Mouse (Mus musculus) myocyte (in vitro differentiated cells): ENCODE measurements around the gene Fabp2. TPM values are rescaled to one million over a fixed set of nuclear protein-coding genes. Genes with fewer than 3 reads are reported as not detected.

ENCODE experiments used
- H3K27me3 ChIP-seq: one replicate; pipeline ENCODE4 v1.6.1; 2011; ENCODE audit not compliant: control insufficient read depth, insufficient read depth, insufficient read length
- H3K36me3 ChIP-seq: one replicate; pipeline ENCODE4 v1.6.1; 2011; ENCODE audit not compliant: control insufficient read depth, insufficient read depth
- H3K4me2 ChIP-seq: one replicate; pipeline ENCODE4 v1.6.1; 2011; ENCODE audit warnings: low read depth, control low read depth
- H3K4me3 ChIP-seq: one replicate; pipeline ENCODE4 v1.5.1; 2011; ENCODE audit warnings: mild to moderate bottlenecking, control low read depth, moderate library complexity
- H3K79me2 ChIP-seq: one replicate; pipeline ENCODE4 v1.6.1; 2011; ENCODE audit not compliant: control insufficient read depth, insufficient read depth
- H3ac ChIP-seq: one replicate; pipeline ENCODE4 v1.6.1; 2011; ENCODE audit not compliant: control insufficient read depth, insufficient read length
- CEBPB ChIP-seq: IDR thresholded peaks from 2 replicates; pipeline ENCODE4 v1.6.1; 2011; ENCODE audit warnings: mild to moderate bottlenecking, moderate library complexity; ENCODE audit not compliant: poor library complexity, insufficient read depth, severe bottlenecking
- E2F4 ChIP-seq: IDR thresholded peaks from one replicate; pipeline ENCODE4 v1.6.1; 2011; ENCODE audit warnings: mild to moderate bottlenecking, control low read depth, moderate library complexity; ENCODE audit not compliant: insufficient read depth
- MAX ChIP-seq: IDR thresholded peaks from one replicate; pipeline ENCODE4 v1.6.1; 2011; ENCODE audit warnings: low read depth, mild to moderate bottlenecking, control low read depth
- MYOD1 ChIP-seq, 3 experiments: IDR thresholded peaks; one replicate each; pipeline ENCODE4 v1.6.1; 2011; ENCODE audit warnings: control low read depth in 2 of 3, low read depth in 2 of 3, mild to moderate bottlenecking in 2 of 3, moderate library complexity in 1 of 3; ENCODE audit not compliant: insufficient read length in 2 of 3, control insufficient read depth in 1 of 3
- MYOG ChIP-seq, 3 experiments: IDR thresholded peaks; one replicate each; pipeline ENCODE4 v1.6.1; 2011; ENCODE audit warnings: control low read depth in 2 of 3, low read depth in 2 of 3, mild to moderate bottlenecking in 2 of 3; ENCODE audit not compliant: insufficient read length in 2 of 3, control insufficient read depth in 1 of 3, insufficient read depth in 1 of 3
- POLR2A ChIP-seq: IDR thresholded peaks from one replicate; pipeline ENCODE4 v1.6.1; 2011; ENCODE audit warnings: low read depth, mild to moderate bottlenecking, control low read depth, moderate library complexity; ENCODE audit not compliant: insufficient read length
- POLR2AphosphoS2 ChIP-seq: IDR thresholded peaks from one replicate; pipeline ENCODE4 v1.6.1; 2011; ENCODE audit warnings: low read depth, control low read depth; ENCODE audit not compliant: insufficient read length
- REST ChIP-seq: IDR thresholded peaks from one replicate; pipeline ENCODE4 v1.6.1; 2011; ENCODE audit warnings: mild to moderate bottlenecking, control low read depth, moderate library complexity; ENCODE audit not compliant: insufficient read depth, insufficient read length
- SRF ChIP-seq: IDR thresholded peaks from one replicate; pipeline ENCODE4 v1.6.1; 2011; ENCODE audit warnings: low read depth; ENCODE audit not compliant: control insufficient read depth, insufficient read length
- TCF12 ChIP-seq: IDR thresholded peaks from one replicate; pipeline ENCODE4 v1.6.1; 2011; ENCODE audit warnings: mild to moderate bottlenecking, control low read depth; ENCODE audit not compliant: poor library complexity, insufficient read depth, severe bottlenecking
- TCF3 ChIP-seq: IDR thresholded peaks from one replicate; pipeline ENCODE4 v1.6.1; 2011; ENCODE audit warnings: low read depth, control low read depth; ENCODE audit not compliant: insufficient read length
- USF1 ChIP-seq: IDR thresholded peaks from one replicate; pipeline ENCODE4 v1.6.1; 2011; ENCODE audit warnings: low read depth, mild to moderate bottlenecking, control low read depth, moderate library complexity
- polyA plus RNA-seq: library from polyadenylated mRNA; unstranded; fragments of >200 nt; fragmentation: generic; extraction: Trizol; gene quantifications from one replicate; pipeline ENCODE4 v1.2.1, GENCODE M21; 2012; ENCODE audit warnings: missing spikeins

Fabp2 gene
- polyA plus RNA-seq, 1 experiment: not detected

GRCm38 (mm10) chr3:122903746-122904433 is 9.0 kb downstream of the Fabp2 start:
- Histone ChIP-seq H3K4me3 (no peak overlapping the region), H3K36me3 (no peaks in the 10 kb centered on the region), H3ac (no peak overlapping the region), H3K79me2 (no peaks in the 10 kb centered on the region), H3K27me3 (no peaks in the 10 kb centered on the region), H3K4me2 (no peak overlapping the region)
- TF ChIP-seq POLR2A (no peak), TCF3 (no peak), MAX (no peak), TCF12 (no peak), SRF (no peak), MYOG (IDR thresholded peaks at IDR 0.05; ENCODE audit: control insufficient read depth in 1 of 3, insufficient read depth in 1 of 3, insufficient read length in 2 of 3, low read depth in 2 of 3) (no peak), POLR2AphosphoS2 (no peak), REST (no peak), CEBPB (no peak), E2F4 (no peak), USF1 (no peak), MYOD1 (IDR thresholded peaks at IDR 0.05; ENCODE audit: control insufficient read depth in 1 of 3, insufficient read length in 2 of 3, low read depth in 2 of 3) (no peak)

DNA sequence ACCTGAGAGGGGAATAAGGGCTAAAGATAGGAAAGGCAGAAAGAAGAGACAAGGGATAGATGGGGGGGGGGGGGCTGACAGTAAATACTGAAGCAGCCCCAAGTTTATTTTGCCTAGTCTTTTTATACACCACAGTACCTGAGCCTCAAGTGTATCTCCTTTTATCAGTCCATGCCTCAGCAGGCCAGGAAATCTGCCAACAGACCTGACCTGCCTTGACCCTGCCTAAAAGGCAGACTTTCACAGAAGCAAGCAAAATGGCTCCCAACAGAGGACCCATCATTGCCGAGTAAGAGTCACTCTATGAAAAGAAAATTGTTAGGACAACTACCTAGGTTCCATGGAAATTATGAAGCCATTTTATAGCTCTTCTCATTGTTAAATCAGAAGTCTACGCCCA is 13.0 kb downstream of the Fabp2 start:
- Histone ChIP-seq H3K36me3 (no peaks in the 10 kb centered on the region), H3K79me2 (no peaks in the 10 kb centered on the region), H3K4me2 (no peak overlapping the region), H3ac (no peak overlapping the region), H3K27me3 (no peaks in the 10 kb centered on the region), H3K4me3 (no peak overlapping the region)
- TF ChIP-seq USF1 (no peak), MYOD1 (IDR thresholded peaks at IDR 0.05; ENCODE audit: control insufficient read depth in 1 of 3, insufficient read length in 2 of 3, low read depth in 2 of 3) (no peak), TCF12 (no peak), SRF (no peak), POLR2AphosphoS2 (no peak), MAX (no peak), CEBPB (no peak), REST (no peak), TCF3 (no peak), POLR2A (no peak), MYOG (IDR thresholded peaks at IDR 0.05; ENCODE audit: control insufficient read depth in 1 of 3, insufficient read depth in 1 of 3, insufficient read length in 2 of 3, low read depth in 2 of 3) (no peak), E2F4 (no peak)

- TF ChIP-seq MYOG (IDR thresholded peaks at IDR 0.05; ENCODE audit: control insufficient read depth in 1 of 3, insufficient read depth in 1 of 3, insufficient read length in 2 of 3, low read depth in 2 of 3) (no peak), SRF (no peak), TCF3 (no peak)
- Histone ChIP-seq H3K4me2 (no peak overlapping the region), H3ac (no peak overlapping the region), H3K36me3 (no peaks in the 10 kb centered on the region), H3K27me3 (no peaks in the 10 kb centered on the region), H3K4me3 (no peak overlapping the region), H3K79me2 (no peaks in the 10 kb centered on the region)
These were observed 20.6 kb downstream of the Fabp2 start for GRCm38 (mm10) chr3:122915493-122915892.

- no peak for TF ChIP-seq MYOG (IDR thresholded peaks at IDR 0.05; ENCODE audit: control insufficient read depth in 1 of 3, insufficient read depth in 1 of 3, insufficient read length in 2 of 3, low read depth in 2 of 3)
- TF ChIP-seq E2F4: no peak
- TF ChIP-seq POLR2A: no peak
- no peak for TF ChIP-seq CEBPB
- TF ChIP-seq USF1: no peak
- TF ChIP-seq TCF3: no peak
- Histone ChIP-seq H3K4me3 (no peak overlapping the region), H3K79me2 (no peaks in the 10 kb centered on the region), H3K27me3 (no peaks in the 10 kb centered on the region), H3K4me2 (no peak overlapping the region), H3K36me3 (no peaks in the 10 kb centered on the region), H3ac (no peak overlapping the region)
These were observed 21.4 kb downstream of the Fabp2 start for GRCm38 (mm10) chr3:122916191-122916680.

DNA sequence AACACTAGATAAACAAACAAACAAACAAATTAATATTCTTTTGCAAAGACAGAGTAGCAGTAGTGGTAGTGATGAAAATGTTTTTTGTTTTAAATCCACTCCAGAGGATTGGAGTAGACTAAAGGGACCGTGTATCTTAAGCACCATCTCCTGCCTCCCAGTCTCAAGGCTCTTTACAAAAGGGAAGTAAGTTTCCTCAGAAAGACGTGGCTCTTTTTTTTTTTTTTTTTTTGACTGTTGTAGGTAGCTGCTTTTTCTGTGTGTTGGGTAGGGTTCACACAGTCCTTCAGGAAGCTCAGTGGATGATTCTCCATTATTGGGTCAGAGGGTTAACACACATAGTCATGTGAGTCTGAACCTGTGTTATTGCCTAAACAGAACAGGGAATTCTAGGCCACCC is 23.8 kb downstream of the Fabp2 start:
- H3K4me2 ChIP-seq: no peak overlapping the region
- H3K27me3 ChIP-seq: no peaks in the 10 kb centered on the region
- H3K4me3 ChIP-seq: no peak overlapping the region
- no peaks in the 10 kb centered on the region for H3K79me2 ChIP-seq
- no peaks in the 10 kb centered on the region for H3K36me3 ChIP-seq
- no peak overlapping the region for H3ac ChIP-seq
- TF ChIP-seq MAX (no peak), REST (no peak), CEBPB (no peak), POLR2A (no peak), TCF12 (no peak), MYOG (IDR thresholded peaks at IDR 0.05; ENCODE audit: control insufficient read depth in 1 of 3, insufficient read depth in 1 of 3, insufficient read length in 2 of 3, low read depth in 2 of 3) (no peak)
